Mouse (Mus musculus): ENCODE measurements at regions not wholly inside any gene's neighbourhood (a gene's known extent, or its start where the extent isn't known, plus 50 kb on each side); places are given as distances from the start of the nearest gene placed in this dataset.

- DNase-seq: no peak
Measured at GRCm38 (mm10) chr13:111014142-111014541, 240.7 kb upstream of the Actbl2 start.

- no peak for DNase-seq
Measured at GRCm38 (mm10) chr13:111030111-111030510, 224.7 kb upstream of the Actbl2 start.

GRCm38 (mm10) chr13:111031633-111032032 is 223.2 kb upstream of the Actbl2 start:
- DNase-seq: no peak

- DNase-seq: no peak
Measured at GRCm38 (mm10) chr13:111043637-111044036, 211.2 kb upstream of the Actbl2 start.

- no peak for DNase-seq
Measured at GRCm38 (mm10) chr13:111044328-111045002, 210.3 kb upstream of the Actbl2 start.

GRCm38 (mm10) chr13:111050097-111050496 is 204.7 kb upstream of the Actbl2 start:
- peak in 1 of 2 experiments; percentile 22 for DNase-seq

- no peak for DNase-seq
Measured at GRCm38 (mm10) chr13:111055817-111056216, 199.0 kb upstream of the Actbl2 start.

GRCm38 (mm10) chr13:111087753-111088152 is 167.1 kb upstream of the Actbl2 start:
- DNase-seq: no peak

- no peak for DNase-seq
Measured at GRCm38 (mm10) chr13:111096071-111096470, 158.7 kb upstream of the Actbl2 start.

- DNase-seq: no peak
Measured at GRCm38 (mm10) chr13:111097336-111097735, 157.5 kb upstream of the Actbl2 start.

GRCm38 (mm10) chr13:111098738-111099137 is 156.1 kb upstream of the Actbl2 start:
- DNase-seq: no peak

GRCm38 (mm10) chr13:111099252-111099651 is 155.6 kb upstream of the Actbl2 start:
- DNase-seq: no peak

GRCm38 (mm10) chr13:111100448-111100847 is 154.4 kb upstream of the Actbl2 start:
- DNase-seq: no peak

- no peak for DNase-seq
Measured at GRCm38 (mm10) chr13:111104567-111105219, 150.1 kb upstream of the Actbl2 start.

GRCm38 (mm10) chr13:111131108-111131507 is 123.7 kb upstream of the Actbl2 start:
- DNase-seq: no peak

- DNase-seq: no peak
Measured at GRCm38 (mm10) chr13:111136392-111136791, 118.4 kb upstream of the Actbl2 start.

GRCm38 (mm10) chr13:111142757-111143420 is 111.9 kb upstream of the Actbl2 start:
- DNase-seq: no peak

GRCm38 (mm10) chr13:111144721-111145120 is 110.1 kb upstream of the Actbl2 start:
- DNase-seq: no peak

GRCm38 (mm10) chr13:111157921-111158638 is 96.7 kb upstream of the Actbl2 start:
- no peak for DNase-seq

GRCm38 (mm10) chr13:111159498-111159897 is 95.3 kb upstream of the Actbl2 start:
- DNase-seq: no peak

GRCm38 (mm10) chr13:111165538-111165937 is 89.3 kb upstream of the Actbl2 start:
- DNase-seq: no peak

GRCm38 (mm10) chr13:111170269-111171165 is 84.3 kb upstream of the Actbl2 start:
- no peak for DNase-seq
